Mouse (Mus musculus): ENCODE data around the gene a.

a gene

GRCm38 (mm10) chr2:154782856-154783650 lies 8.1 kb upstream of the a start:
- no peak for DNase-seq (ENCODE audit: low spot score)

GRCm38 (mm10) chr2:154785284-154785683 lies 5.9 kb upstream of the a start:
- DNase-seq (ENCODE audit: low spot score): no peak

- DNase-seq (ENCODE audit: low spot score): no peak
These were observed 5.0 kb upstream of the a start for GRCm38 (mm10) chr2:154786187-154786586.

- DNase-seq (ENCODE audit: low spot score): no peak
These were observed 4.4 kb upstream of the a start for GRCm38 (mm10) chr2:154786776-154787175.

- DNase-seq (ENCODE audit: low spot score): no peak
These were observed 1.8 kb upstream of the a start for GRCm38 (mm10) chr2:154789381-154789780.

GRCm38 (mm10) chr2:154789977-154790655 lies 1.1 kb upstream of the a start:
- no peak for DNase-seq (ENCODE audit: low spot score)

GRCm38 (mm10) chr2:154791661-154792642 lies 750 bp downstream of the a start:
- peak; percentile 29 for DNase-seq (ENCODE audit: low spot score)

GRCm38 (mm10) chr2:154803372-154803771 lies 12.2 kb downstream of the a start:
- DNase-seq (ENCODE audit: low spot score): no peak

- DNase-seq (ENCODE audit: low spot score): no peak
These were observed 12.6 kb downstream of the a start for GRCm38 (mm10) chr2:154803845-154804244.

- DNase-seq (ENCODE audit: low spot score): no peak
These were observed 16.5 kb downstream of the a start for GRCm38 (mm10) chr2:154807689-154808088.

GRCm38 (mm10) chr2:154809107-154809762 lies 18.0 kb downstream of the a start:
- no peak for DNase-seq (ENCODE audit: low spot score)

GRCm38 (mm10) chr2:154810821-154811220 lies 19.6 kb downstream of the a start:
- DNase-seq (ENCODE audit: low spot score): no peak

GRCm38 (mm10) chr2:154813426-154813825 lies 22.2 kb downstream of the a start:
- DNase-seq (ENCODE audit: low spot score): no peak

GRCm38 (mm10) chr2:154817089-154817488 lies 25.9 kb downstream of the a start:
- DNase-seq (ENCODE audit: low spot score): no peak

GRCm38 (mm10) chr2:154817788-154818187 lies 26.6 kb downstream of the a start:
- DNase-seq (ENCODE audit: low spot score): peak; percentile 23

GRCm38 (mm10) chr2:154818599-154818998 lies 27.4 kb downstream of the a start:
- DNase-seq (ENCODE audit: low spot score): no peak

- no peak for DNase-seq (ENCODE audit: low spot score)
These were observed 29.1 kb downstream of the a start for GRCm38 (mm10) chr2:154820346-154820745.

- DNase-seq (ENCODE audit: low spot score): no peak
These were observed 34.9 kb downstream of the a start for GRCm38 (mm10) chr2:154826054-154826538.

- DNase-seq (ENCODE audit: low spot score): no peak
These were observed 36.3 kb downstream of the a start for GRCm38 (mm10) chr2:154827521-154827920.

- no peak for DNase-seq (ENCODE audit: low spot score)
These were observed 41.3 kb downstream of the a start for GRCm38 (mm10) chr2:154832471-154832870.

GRCm38 (mm10) chr2:154834149-154834865 lies 43.1 kb downstream of the a start:
- DNase-seq (ENCODE audit: low spot score): no peak

Measured in left cerebral cortex, adult 11 months (tissue).